Mouse (Mus musculus) CH12.LX (cell line): ENCODE results near the gene Rfx5. TPM values are rescaled to one million over a fixed set of nuclear protein-coding genes. Genes with fewer than 3 reads are reported as not detected.

Experiments
- DNase-seq: peaks from one replicate; pipeline ENCODE4 v3.0.0-alpha.2; 2013; ENCODE audit errors: extremely low read depth
- H3K27ac ChIP-seq: 2 replicates; pipeline ENCODE4 v1.5.1; 2012; ENCODE audit warnings: low read depth, mild to moderate bottlenecking, control low read depth, moderate library complexity; ENCODE audit not compliant: insufficient read depth
- H3K27me3 ChIP-seq: replicated peaks from 2 replicates; pipeline ENCODE3; 2012; ENCODE audit warnings: inconsistent platforms
- H3K36me3 ChIP-seq, 2 experiments: replicated peaks in 1 of 2; 2 replicates each; pipeline versions ENCODE3 to v1.6.1; 2012; ENCODE audit warnings: inconsistent platforms in 1 of 2, low read length in 1 of 2, mild to moderate bottlenecking in 1 of 2, mixed read lengths in 1 of 2, moderate library complexity in 1 of 2; ENCODE audit not compliant: control insufficient read depth in 1 of 2, insufficient read depth in 1 of 2
- H3K4me1 ChIP-seq, 2 experiments: 2 replicates each; pipeline ENCODE4 v1.6.1; 2012; ENCODE audit warnings: inconsistent platforms in 1 of 2, moderate library complexity in 1 of 2; ENCODE audit not compliant: insufficient read depth in 2 of 2, control insufficient read depth in 1 of 2
- H3K4me2 ChIP-seq: 2 replicates; pipeline ENCODE4 v1.6.1; 2012; ENCODE audit warnings: low read depth, mild to moderate bottlenecking, control low read depth; ENCODE audit not compliant: poor library complexity, insufficient read depth, severe bottlenecking
- H3K4me3 ChIP-seq, 3 experiments: fragments of 150-350 bp in 1 of 3; sonication (generic) in 1 of 3; replicated peaks in 1 of 3; 2 replicates each; pipeline versions ENCODE3 to v1.5.1; 2011 to 2012; ENCODE audit warnings: low read depth in 2 of 3, low read length in 2 of 3, mild to moderate bottlenecking in 2 of 3, moderate library complexity in 2 of 3, control low read depth in 1 of 3, improper control_type of control experiment in 1 of 3, inconsistent platforms in 1 of 3, mixed read lengths in 1 of 3; ENCODE audit not compliant: poor library complexity in 1 of 3
- H3K79me2 ChIP-seq: replicated peaks from 2 replicates; pipeline ENCODE4 v1.6.1; 2012; ENCODE audit warnings: mild to moderate bottlenecking, moderate library complexity; ENCODE audit not compliant: control insufficient read depth, poor library complexity, insufficient read depth, severe bottlenecking; ENCODE audit errors: extremely low read depth
- H3K9ac ChIP-seq: 2 replicates; pipeline ENCODE4 v1.6.1; 2012; ENCODE audit warnings: low read depth, mild to moderate bottlenecking, control low read depth, moderate library complexity; ENCODE audit not compliant: insufficient read depth
- H3K9me3 ChIP-seq: replicated peaks from 2 replicates; pipeline ENCODE3; 2012; ENCODE audit warnings: low read length, inconsistent platforms, mixed read lengths
- BHLHE40 ChIP-seq: IDR thresholded peaks from 2 replicates; pipeline ENCODE4 v1.6.1; 2011; ENCODE audit warnings: mild to moderate bottlenecking, low read depth, low read length, improper control_type of control experiment
- CTCF ChIP-seq, 2 experiments: IDR thresholded peaks in 1 of 2; conservative IDR thresholded peaks in 1 of 2; 2 replicates each; pipeline ENCODE4 v1.5.1; 2011 to 2012; ENCODE audit warnings: low read depth in 2 of 2, low read length in 2 of 2, improper control_type of control experiment in 1 of 2, inconsistent platforms in 1 of 2, mild to moderate bottlenecking in 1 of 2, moderate library complexity in 1 of 2
- ELF1 ChIP-seq: IDR thresholded peaks from 2 replicates; pipeline ENCODE4 v1.6.1; 2014; ENCODE audit warnings: low read depth, mild to moderate bottlenecking, inconsistent platforms, low read length, improper control_type of control experiment
- EP300 ChIP-seq: IDR thresholded peaks from 2 replicates; pipeline ENCODE4 v1.6.1; 2011; ENCODE audit warnings: low read length, improper control_type of control experiment
- ETS1 ChIP-seq: conservative IDR thresholded peaks from 2 replicates; pipeline ENCODE4 v1.6.1; 2012; ENCODE audit warnings: low read depth, mild to moderate bottlenecking, inconsistent platforms, low read length, improper control_type of control experiment, moderate library complexity
- HCFC1 ChIP-seq: IDR thresholded peaks from 2 replicates; pipeline ENCODE4 v1.6.1; 2012; ENCODE audit warnings: low read depth, mild to moderate bottlenecking, inconsistent platforms, low read length, improper control_type of control experiment
- IRF4 ChIP-seq: IDR thresholded peaks from 2 replicates; pipeline ENCODE4 v1.6.1; 2014; ENCODE audit warnings: low read depth, mild to moderate bottlenecking, inconsistent platforms, low read length, improper control_type of control experiment
- JUN ChIP-seq: IDR thresholded peaks from 2 replicates; pipeline ENCODE4 v1.6.1; 2011; ENCODE audit warnings: low read depth, mild to moderate bottlenecking, low read length, improper control_type of control experiment, moderate library complexity; ENCODE audit not compliant: insufficient read depth
- JUND ChIP-seq: conservative IDR thresholded peaks from 2 replicates; pipeline ENCODE4 v1.6.1; 2011; ENCODE audit warnings: low read depth, low read length, improper control_type of control experiment
- KAT2A ChIP-seq: IDR thresholded peaks from 2 replicates; pipeline ENCODE4 v1.6.1; 2012; ENCODE audit warnings: low read length, improper control_type of control experiment, inconsistent platforms; ENCODE audit not compliant: insufficient replicate concordance
- MAX ChIP-seq: IDR thresholded peaks from 2 replicates; pipeline ENCODE4 v1.6.1; 2011; ENCODE audit warnings: low read length, improper control_type of control experiment
- MAZ ChIP-seq: IDR thresholded peaks from 2 replicates; pipeline ENCODE4 v1.6.1; 2012; ENCODE audit warnings: low read depth, mild to moderate bottlenecking, inconsistent platforms, low read length, improper control_type of control experiment, moderate library complexity
- MEF2A ChIP-seq: IDR thresholded peaks from 2 replicates; pipeline ENCODE4 v1.6.1; 2014; ENCODE audit warnings: low read depth, mild to moderate bottlenecking, inconsistent platforms, low read length, improper control_type of control experiment, borderline replicate concordance
- MYC ChIP-seq: IDR thresholded peaks from 2 replicates; pipeline ENCODE4 v1.6.1; 2011; ENCODE audit warnings: low read depth, mild to moderate bottlenecking, improper control_type of control experiment, low read length
- RCOR1 ChIP-seq: conservative IDR thresholded peaks from 2 replicates; pipeline ENCODE4 v1.6.1; 2012; ENCODE audit warnings: low read depth, mild to moderate bottlenecking, inconsistent platforms, low read length, improper control_type of control experiment
- SMC3 ChIP-seq: IDR thresholded peaks from 2 replicates; pipeline ENCODE4 v1.6.1; 2011; ENCODE audit warnings: low read depth, low read length, improper control_type of control experiment
- TBP ChIP-seq: conservative IDR thresholded peaks from 2 replicates; pipeline ENCODE4 v1.6.1; 2011; ENCODE audit warnings: low read depth, low read length, improper control_type of control experiment
- ZC3H11A ChIP-seq: IDR thresholded peaks from 2 replicates; pipeline ENCODE4 v1.6.1; 2012; ENCODE audit warnings: low read depth, mild to moderate bottlenecking, inconsistent platforms, low read length, improper control_type of control experiment
- ZMIZ1 ChIP-seq: IDR thresholded peaks from 2 replicates; pipeline ENCODE4 v1.6.1; 2012; ENCODE audit warnings: low read depth, mild to moderate bottlenecking, inconsistent platforms, low read length, improper control_type of control experiment
- dilution Hi-C: fragments of 300-500 bp; cut with MboI; formaldehyde crosslinking; loops from 2 replicates; pipeline ENCODE4 v1.14.3; 2020; ENCODE audit warnings: low sequenced_read_pairs; ENCODE audit not compliant: extremely low pct_unique_long_range_greater_than_20kb, extremely low pct_ligation_motif_present
- in situ Hi-C: fragments of 300-500 bp; cut with MboI; formaldehyde crosslinking; loops from 3 replicates; pipeline ENCODE4 v1.14.3; 2019; ENCODE audit warnings: low sequenced_read_pairs, low pct_ligation_motif_present, low pct_unique_long_range_greater_than_20kb, mixed read lengths
- polyA plus RNA-seq: library from polyadenylated mRNA; unstranded; fragments of >175 nt; gene quantifications from 2 replicates; pipeline ENCODE4 v1.2.1, GENCODE M21; 2012; ENCODE audit warnings: low read depth; ENCODE audit not compliant: insufficient read length
- total RNA-seq, 2 experiments: library from RNA; depleted of rRNA; stranded (reverse); fragments of 300-350 nt in 1 of 2; fragments of >200 nt in 1 of 2; gene quantifications; 2 replicates each; pipeline ENCODE4 v1.2.3; 2012 to 2014

The Rfx5 gene
- total and polyA plus RNA-seq, 3 experiments = 11.4 to 22.0 (median 15.4) TPM

DNA sequence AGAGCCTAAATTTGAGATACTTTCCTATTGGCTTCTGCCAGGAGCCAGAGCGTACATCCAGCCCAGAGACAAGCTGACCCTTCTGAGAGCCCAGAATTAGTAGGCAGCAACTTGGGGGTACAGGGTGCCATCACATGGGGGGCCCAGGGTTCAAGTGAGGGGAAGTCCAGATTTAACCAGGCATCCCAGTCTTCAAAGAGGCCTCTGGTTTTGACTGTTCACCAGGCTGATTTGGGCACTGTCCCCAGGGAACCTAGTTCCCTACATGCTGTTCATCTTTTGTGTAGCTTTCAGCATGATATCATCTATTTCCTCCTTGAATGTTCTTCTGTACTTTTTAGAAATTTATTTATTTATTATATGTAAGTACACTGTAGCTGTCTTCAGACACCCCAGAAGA, 11.1 kb downstream of the Rfx5 start:
- Histone ChIP-seq H3K79me2 (no peaks in the 10 kb centered on the region), H3K27ac (peak overlapping the region; percentile 8; the same call in 1 of the 2 replicates), H3K9me3 (no peaks in the 10 kb centered on the region), H3K27me3 (no peaks in the 10 kb centered on the region), H3K4me2 (no peak overlapping the region), H3K4me3 (no peak overlapping the region)
- peak; percentile 80 for DNase-seq
- in situ Hi-C loops = no loop called here
- TF ChIP-seq JUND (peak; percentile 68), RCOR1 (0 out of 2 replicates have a peak, but pooled peaks have one; percentile 22), IRF4 (peak; percentile 76), TBP (no peak), BHLHE40 (peak; percentile 38; the same call in 1 of the 2 replicates), MEF2A (peak; percentile 71; the same call in 1 of the 2 replicates), EP300 (peak; percentile 79), JUN (peak; percentile 25; the same call in 1 of the 2 replicates), KAT2A (no peak), MYC (peak; percentile 57; the same call in 1 of the 2 replicates), ELF1 (no peak), ETS1 (peak; percentile 43)
- TF ChIP-seq, all 38 proteins: peak for 9
- Histone ChIP-seq H3K9ac (no peak overlapping the region), H3K4me1 (peaks cover 14 to 44% of the 10 kb centered on the region in 2 experiments), H3K36me3 (peaks cover 0 to 24% of the 10 kb centered on the region in 2 experiments)
- dilution Hi-C loops = no loop called here

DNA sequence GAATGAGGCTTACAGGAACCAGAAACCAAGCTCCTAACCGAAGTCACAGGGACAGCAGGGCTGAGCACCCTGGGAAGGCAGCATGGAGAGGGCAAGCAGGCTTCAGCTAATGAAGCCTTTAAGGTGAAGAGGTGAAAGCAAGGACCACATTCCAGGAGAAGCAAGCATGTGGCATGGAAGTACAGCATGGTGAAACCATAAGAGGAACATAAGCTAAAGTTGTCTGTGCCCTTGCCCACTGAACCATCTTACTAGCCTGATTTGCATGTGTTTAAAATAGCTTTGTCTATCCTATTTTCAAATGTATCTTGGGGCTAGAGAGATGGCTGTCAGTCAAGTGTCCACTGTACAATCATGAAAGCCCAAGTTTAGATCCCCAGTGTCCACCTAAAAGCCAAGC, 12.0 kb downstream of the Rfx5 start:
- Histone ChIP-seq H3K4me1 (peaks cover 14 to 40% of the 10 kb centered on the region in 2 experiments), H3K4me3 (peak overlapping the region in 1 of 3 experiments; percentile 14), H3K9ac (no peak overlapping the region), H3K79me2 (no peaks in the 10 kb centered on the region), H3K9me3 (no peaks in the 10 kb centered on the region), H3K27me3 (no peaks in the 10 kb centered on the region), H3K4me2 (peak overlapping the region; percentile 24; the same call in 1 of the 2 replicates), H3K36me3 (peaks cover 0 to 25% of the 10 kb centered on the region in 2 experiments), H3K27ac (peak overlapping the region; percentile 57)
- dilution Hi-C loops = no loop called here
- in situ Hi-C loops = no loop called here
- DNase-seq = no peak
- TF ChIP-seq CTCF (conservative IDR thresholded peaks at IDR 0.05 in 1 of 2, IDR thresholded peaks at IDR 0.05 in 1 of 2; ENCODE audit: low read depth in 2 of 2, low read length in 2 of 2) (no peak), MAZ (no peak), JUND (no peak), MAX (0 out of 2 replicates have a peak, but pooled peaks have one; percentile 48), ZC3H11A (no peak), SMC3 (no peak), MYC (peak; percentile 67; the same call in 1 of the 2 replicates), TBP (no peak), ZMIZ1 (no peak), HCFC1 (no peak), BHLHE40 (no peak), RCOR1 (no peak)
